Mouse (Mus musculus): ENCODE results near the gene Tmem132d.

DNA sequence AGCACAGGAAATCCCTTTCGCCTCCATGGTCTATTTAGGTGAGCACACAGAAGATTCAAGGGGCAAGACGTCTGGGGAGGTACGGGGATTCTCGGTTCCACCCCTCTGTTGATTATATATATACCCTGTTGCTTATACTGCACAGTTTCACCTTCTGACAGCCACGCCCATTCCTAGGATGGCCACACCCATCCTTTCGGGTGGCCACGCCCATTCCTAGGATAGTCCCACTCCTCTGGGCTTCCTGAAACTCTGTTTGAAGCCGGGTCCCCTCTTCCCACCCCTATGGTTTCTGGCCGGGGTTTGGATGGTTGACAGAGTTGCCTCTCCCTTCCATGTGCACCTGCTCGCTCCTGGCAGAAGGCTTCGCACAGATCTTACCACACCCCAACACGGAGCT, 22.9 kb upstream of the Tmem132d start:
- TF ChIP-seq CTCF (IDR thresholded peaks at IDR 0.05; ENCODE audit: borderline replicate concordance, extremely low read depth, insufficient read depth, insufficient read length) = no peak
- TF ChIP-seq POLR2A (IDR thresholded peaks at IDR 0.05; ENCODE audit: borderline replicate concordance, extremely low read depth, insufficient read depth, insufficient read length, poor library complexity, severe bottlenecking) = no peak
